Mouse (Mus musculus): ENCODE measurements at regions not wholly inside any gene's neighbourhood (a gene's known extent, or its start where the extent isn't known, plus 50 kb on each side); places are given as distances from the start of the nearest gene placed in this dataset.

- H3K27me3 ChIP-seq: no peaks in the 10 kb centered on the region
- H3K27ac ChIP-seq: no peak overlapping the region
- no peaks in the 10 kb centered on the region for H3K36me3 ChIP-seq (replicated peaks)
- H3K4me3 ChIP-seq (replicated peaks): no peak overlapping the region
- H3K9ac ChIP-seq: no peak overlapping the region
- no peaks in the 10 kb centered on the region for H3K4me1 ChIP-seq
- ATAC-seq (ENCODE audit: low FRiP score): no peak
- H3K4me2 ChIP-seq: no peak overlapping the region
- 85% methylated on average over 4 of the region's 4 CpGs for WGBS
- H3K9me3 ChIP-seq: no peaks in the 10 kb centered on the region
Observed at GRCm38 (mm10) chr3:33925072-33925471, 81.0 kb upstream of the Ccdc39 start.

- Histone ChIP-seq H3K4me2 (peak overlapping the region; percentile 30), H3K27ac (no peak overlapping the region), H3K36me3 (replicated peaks) (no peaks in the 10 kb centered on the region), H3K9me3 (no peaks in the 10 kb centered on the region), H3K4me3 (replicated peaks) (no peak overlapping the region), H3K27me3 (peaks cover 16% of the 10 kb centered on the region), H3K4me1 (peaks cover 18% of the 10 kb centered on the region), H3K9ac (no peak overlapping the region)
- WGBS: under 1% methylated on average over 6 of the region's 6 CpGs
- ATAC-seq (ENCODE audit: low FRiP score): no peak
Observed at GRCm38 (mm10) chr3:33955064-33955463, 64.7 kb upstream of the Fxr1 start.

GRCm38 (mm10) chr3:33955854-33956624 lies 63.7 kb upstream of the Fxr1 start:
- ATAC-seq (ENCODE audit: low FRiP score): peak; percentile 79
- Histone ChIP-seq H3K36me3 (replicated peaks) (no peaks in the 10 kb centered on the region), H3K27me3 (peaks cover 16% of the 10 kb centered on the region), H3K4me2 (peak overlapping the region; percentile 49), H3K9ac (no peak overlapping the region), H3K4me1 (peaks cover 18% of the 10 kb centered on the region), H3K4me3 (replicated peaks) (peak overlapping the region; percentile 23), H3K27ac (no peak overlapping the region), H3K9me3 (no peaks in the 10 kb centered on the region)
- WGBS: 2% methylated on average over 19 of the region's 19 CpGs

- Histone ChIP-seq H3K27me3 (peaks cover 16% of the 10 kb centered on the region), H3K9me3 (no peaks in the 10 kb centered on the region), H3K36me3 (replicated peaks) (no peaks in the 10 kb centered on the region), H3K9ac (no peak overlapping the region), H3K27ac (no peak overlapping the region), H3K4me2 (peak overlapping the region; percentile 49; the same call in 1 of the 2 replicates), H3K4me3 (replicated peaks) (no peak overlapping the region), H3K4me1 (peaks cover 18% of the 10 kb centered on the region)
- WGBS: 50% methylated on average over 3 of the region's 3 CpGs
- no peak for ATAC-seq (ENCODE audit: low FRiP score)
Observed at GRCm38 (mm10) chr3:33956625-33957023, 63.1 kb upstream of the Fxr1 start.

GRCm38 (mm10) chr3:33957676-33958075 lies 62.1 kb upstream of the Fxr1 start:
- Histone ChIP-seq H3K27ac (no peak overlapping the region), H3K27me3 (peaks cover 16% of the 10 kb centered on the region), H3K4me2 (no peak overlapping the region), H3K4me1 (peaks cover 18% of the 10 kb centered on the region), H3K36me3 (replicated peaks) (no peaks in the 10 kb centered on the region), H3K9ac (no peak overlapping the region), H3K4me3 (replicated peaks) (no peak overlapping the region), H3K9me3 (no peaks in the 10 kb centered on the region)
- WGBS: 91% methylated on average over 10 of the region's 10 CpGs
- ATAC-seq (ENCODE audit: low FRiP score): no peak

- no peak overlapping the region for H3K4me2 ChIP-seq
- WGBS: 92% methylated on average over 4 of the region's 4 CpGs
Observed at GRCm38 (mm10) chr3:33958216-33958615, 61.5 kb upstream of the Fxr1 start.

GRCm38 (mm10) chr3:33960211-33960610 lies 59.5 kb upstream of the Fxr1 start:
- no peak overlapping the region for H3K4me2 ChIP-seq

More at GRCm38 (mm10) chr3:33958216-33958615, 61.5 kb upstream of the Fxr1 start:
- no peak overlapping the region for H3K4me3 ChIP-seq (replicated peaks)
- H3K36me3 ChIP-seq (replicated peaks): no peaks in the 10 kb centered on the region
- H3K4me1 ChIP-seq: peaks cover 18% of the 10 kb centered on the region
- no peaks in the 10 kb centered on the region for H3K9me3 ChIP-seq
- H3K9ac ChIP-seq: no peak overlapping the region
- ATAC-seq (ENCODE audit: low FRiP score): no peak
- H3K27me3 ChIP-seq: peaks cover 16% of the 10 kb centered on the region
- H3K27ac ChIP-seq: no peak overlapping the region

GRCm38 (mm10) chr3:33962938-33963337 lies 56.8 kb upstream of the Fxr1 start:
- Histone ChIP-seq H3K4me2 (no peak overlapping the region), H3K4me1 (no peaks in the 10 kb centered on the region), H3K9me3 (no peaks in the 10 kb centered on the region), H3K4me3 (replicated peaks) (no peak overlapping the region), H3K9ac (no peak overlapping the region), H3K27me3 (no peaks in the 10 kb centered on the region), H3K27ac (no peak overlapping the region), H3K36me3 (replicated peaks) (no peaks in the 10 kb centered on the region)
- WGBS: 89% methylated on average over 5 of the region's 5 CpGs
- no peak for ATAC-seq (ENCODE audit: low FRiP score)

More at GRCm38 (mm10) chr3:33960211-33960610, 59.5 kb upstream of the Fxr1 start:
- Histone ChIP-seq H3K9ac (no peak overlapping the region), H3K4me3 (replicated peaks) (no peak overlapping the region), H3K36me3 (replicated peaks) (no peaks in the 10 kb centered on the region), H3K27me3 (peaks cover 10% of the 10 kb centered on the region), H3K9me3 (no peaks in the 10 kb centered on the region), H3K27ac (no peak overlapping the region), H3K4me1 (peaks cover 10% of the 10 kb centered on the region)
- WGBS: 55% methylated on average over 6 of the region's 6 CpGs
- ATAC-seq (ENCODE audit: low FRiP score): no peak

- H3K4me3 ChIP-seq (replicated peaks): no peak overlapping the region
- 85% methylated on average over 8 of the region's 8 CpGs for WGBS
- ATAC-seq (ENCODE audit: low FRiP score): no peak
- H3K4me1 ChIP-seq: no peaks in the 10 kb centered on the region
- no peak overlapping the region for H3K4me2 ChIP-seq
- H3K9ac ChIP-seq: no peak overlapping the region
- no peaks in the 10 kb centered on the region for H3K27me3 ChIP-seq
- H3K9me3 ChIP-seq: no peaks in the 10 kb centered on the region
- H3K36me3 ChIP-seq (replicated peaks): no peaks in the 10 kb centered on the region
- H3K27ac ChIP-seq: no peak overlapping the region
Observed at GRCm38 (mm10) chr3:33967184-33967583, 52.6 kb upstream of the Fxr1 start.
